Mouse (Mus musculus) hindbrain, embryonic 11.5 days (tissue): Measurements from ENCODE around the gene Tmprss6. TPM values are rescaled to one million over a fixed set of nuclear protein-coding genes. Genes with fewer than 3 reads are reported as not detected.

Source experiments
- ATAC-seq: fragments of 200-750 bp; cut with Nextera tagmentation; 2 replicates; pipeline ENCODE4 v1.8.0; 2017; ENCODE audit warnings: mild to moderate bottlenecking, moderate TSS enrichment, moderate library complexity; ENCODE audit not compliant: low FRiP score
- DNase-seq: peaks from one replicate; pipeline ENCODE4 v3.0.0-alpha.2; 2015; ENCODE audit warnings: low spot score
- H3K27ac ChIP-seq: fragments of 300-500 bp; sonication (generic); 2 replicates; pipeline ENCODE4 v1.5.1; 2014; ENCODE audit warnings: mild to moderate bottlenecking, low read depth, low read length
- H3K27me3 ChIP-seq: fragments of 300-500 bp; sonication (generic); 2 replicates; pipeline ENCODE4 v1.6.1; 2014; ENCODE audit warnings: mild to moderate bottlenecking, low read length, moderate library complexity, mixed read lengths; ENCODE audit not compliant: control insufficient read depth, insufficient read depth
- H3K36me3 ChIP-seq: fragments of 300-500 bp; sonication (generic); 2 replicates; pipeline ENCODE4 v1.6.1; 2014; ENCODE audit warnings: mild to moderate bottlenecking, low read length, moderate library complexity, mixed read lengths; ENCODE audit not compliant: control insufficient read depth, insufficient read depth
- H3K4me1 ChIP-seq: fragments of 300-500 bp; sonication (generic); replicated peaks from 2 replicates; pipeline ENCODE4 v1.6.1; 2014; ENCODE audit warnings: low read length, mixed read lengths; ENCODE audit not compliant: control insufficient read depth, insufficient read depth
- H3K4me2 ChIP-seq: fragments of 300-500 bp; sonication (generic); replicated peaks from 2 replicates; pipeline ENCODE4 v1.6.1; 2014; ENCODE audit warnings: mild to moderate bottlenecking, low read depth, low read length
- H3K4me3 ChIP-seq: fragments of 300-500 bp; sonication (generic); 2 replicates; pipeline ENCODE4 v1.5.1; 2014; ENCODE audit warnings: low read depth, low read length
- H3K9ac ChIP-seq: fragments of 300-500 bp; sonication (generic); 2 replicates; pipeline ENCODE4 v1.6.1; 2014; ENCODE audit warnings: low read depth, low read length
- H3K9me3 ChIP-seq: fragments of 300-500 bp; sonication (generic); 2 replicates; pipeline ENCODE4 v1.6.1; 2016; ENCODE audit warnings: low read length; ENCODE audit not compliant: control insufficient read depth
- WGBS: fragments of 180-500 bp; shearing (Covaris S2); extraction: QIAGEN DNeasy Blood & Tissue Kit; methylation state at CpG from one replicate; pipeline ENCODE4 v1.1.7; 2014; 5-methylcytosine and 5-hydroxymethylcytosine counted together
- polyA plus RNA-seq: library from polyadenylated mRNA; unstranded; fragments of >200 nt; fragmentation: Nextera tagmentation; extraction: Ambion mirVana; gene quantifications from 2 replicates; pipeline ENCODE4 v1.2.1, GENCODE M21; 2014

Tmprss6 gene
- polyA plus RNA-seq, 1 experiment from 2014 or later: 0.05 TPM

- Histone ChIP-seq H3K4me3 (no peak overlapping the region), H3K4me1 (no peaks in the 10 kb centered on the region), H3K27me3 (no peaks in the 10 kb centered on the region), H3K36me3 (no peaks in the 10 kb centered on the region), H3K4me2 (no peak overlapping the region), H3K9me3 (no peaks in the 10 kb centered on the region), H3K9ac (no peak overlapping the region), H3K27ac (no peak overlapping the region)
- ATAC-seq (no peak), DNase-seq (no peak)
- 71% methylated on average over 6 of the region's 6 CpGs for WGBS
Measured at GRCm38 (mm10) chr15:78449131-78449530, 19.3 kb downstream of the Tmprss6 start.

- H3K9ac ChIP-seq: peak overlapping the region; percentile 38; the same call in 1 of the 2 replicates
- no peaks in the 10 kb centered on the region for H3K4me1 ChIP-seq
- no peaks in the 10 kb centered on the region for H3K27me3 ChIP-seq
- ATAC-seq: peak; percentile 65; the same call in 1 of the 2 replicates
- peak; percentile 99 for DNase-seq
- H3K4me3 ChIP-seq: peak overlapping the region; percentile 21; the same call in 1 of the 2 replicates
- peak overlapping the region; percentile 14; the same call in 1 of the 2 replicates for H3K27ac ChIP-seq
- H3K9me3 ChIP-seq: no peaks in the 10 kb centered on the region
- WGBS: 2% methylated on average over 22 of the region's 22 CpGs
- peak overlapping the region; percentile 45 for H3K4me2 ChIP-seq
- no peaks in the 10 kb centered on the region for H3K36me3 ChIP-seq
Measured at GRCm38 (mm10) chr15:78447746-78448535, 20.5 kb downstream of the Tmprss6 start.

GRCm38 (mm10) chr15:78447121-78447520, 21.3 kb downstream of the Tmprss6 start:
- H3K4me1 ChIP-seq: no peaks in the 10 kb centered on the region
- WGBS: 51% methylated on average over 7 of the region's 7 CpGs
- no peak for ATAC-seq
- no peak overlapping the region for H3K27ac ChIP-seq
- H3K27me3 ChIP-seq: no peaks in the 10 kb centered on the region
- no peak for DNase-seq
- H3K36me3 ChIP-seq: no peaks in the 10 kb centered on the region
- H3K9ac ChIP-seq: no peak overlapping the region
- no peak overlapping the region for H3K4me3 ChIP-seq
- no peaks in the 10 kb centered on the region for H3K9me3 ChIP-seq
- no peak overlapping the region for H3K4me2 ChIP-seq

GRCm38 (mm10) chr15:78443857-78444256, 24.6 kb downstream of the Tmprss6 start:
- H3K4me3 ChIP-seq: no peak overlapping the region
- WGBS: 64% methylated on average over 6 of the region's 6 CpGs
- no peak overlapping the region for H3K4me2 ChIP-seq
- ATAC-seq (no peak), DNase-seq (no peak)
- H3K4me1 ChIP-seq: no peaks in the 10 kb centered on the region
- no peaks in the 10 kb centered on the region for H3K27me3 ChIP-seq
- H3K9ac ChIP-seq: no peak overlapping the region
- H3K9me3 ChIP-seq: no peaks in the 10 kb centered on the region
- H3K27ac ChIP-seq: no peak overlapping the region
- no peaks in the 10 kb centered on the region for H3K36me3 ChIP-seq

- Histone ChIP-seq H3K4me3 (no peak overlapping the region), H3K27ac (no peak overlapping the region), H3K27me3 (no peaks in the 10 kb centered on the region), H3K4me1 (peaks cover 6% of the 10 kb centered on the region), H3K36me3 (no peaks in the 10 kb centered on the region), H3K9ac (no peak overlapping the region), H3K4me2 (no peak overlapping the region), H3K9me3 (no peaks in the 10 kb centered on the region)
- ATAC-seq (no peak), DNase-seq (no peak)
- 86% methylated on average over 19 of the region's 19 CpGs for WGBS
Measured at GRCm38 (mm10) chr15:78442231-78442630, 26.2 kb downstream of the Tmprss6 start.

- Histone ChIP-seq H3K27me3 (no peaks in the 10 kb centered on the region), H3K4me3 (no peak overlapping the region), H3K27ac (no peak overlapping the region), H3K4me2 (no peak overlapping the region), H3K36me3 (no peaks in the 10 kb centered on the region), H3K9ac (no peak overlapping the region), H3K9me3 (no peaks in the 10 kb centered on the region), H3K4me1 (peaks cover 16% of the 10 kb centered on the region)
- ATAC-seq: no peak
- 64% methylated on average over 9 of the region's 9 CpGs for WGBS
- DNase-seq: no peak
Measured at GRCm38 (mm10) chr15:78438973-78439372, 29.5 kb downstream of the Tmprss6 start.

- 48% methylated on average over 8 of the region's 8 CpGs for WGBS
- Histone ChIP-seq H3K27ac (no peak overlapping the region), H3K4me2 (no peak overlapping the region), H3K9me3 (no peaks in the 10 kb centered on the region), H3K27me3 (no peaks in the 10 kb centered on the region), H3K9ac (no peak overlapping the region), H3K4me3 (no peak overlapping the region), H3K36me3 (0 out of 2 replicates have a peak, but pooled peaks cover 3% of the 10 kb centered on the region), H3K4me1 (peaks cover 16% of the 10 kb centered on the region)
- ATAC-seq: no peak
- DNase-seq: no peak
Measured at GRCm38 (mm10) chr15:78438505-78438904, 29.9 kb downstream of the Tmprss6 start.

- 45% methylated on average over 4 of the region's 4 CpGs for WGBS
- H3K27me3 ChIP-seq: no peaks in the 10 kb centered on the region
- DNase-seq: no peak
- peaks cover 16% of the 10 kb centered on the region for H3K4me1 ChIP-seq
- no peak overlapping the region for H3K4me3 ChIP-seq
- ATAC-seq: no peak
- H3K27ac ChIP-seq: no peak overlapping the region
- H3K36me3 ChIP-seq: 0 out of 2 replicates have a peak, but pooled peaks cover 3% of the 10 kb centered on the region
- H3K9ac ChIP-seq: no peak overlapping the region
- H3K9me3 ChIP-seq: no peaks in the 10 kb centered on the region
- H3K4me2 ChIP-seq: no peak overlapping the region
Measured at GRCm38 (mm10) chr15:78438018-78438394, 30.4 kb downstream of the Tmprss6 start.
